Mouse (Mus musculus): ENCODE results near the gene Cd8b1. TPM values are rescaled to one million over a fixed set of nuclear protein-coding genes. Genes with fewer than 3 reads are reported as not detected.
"Not testable (repeated sequence)": the region's sequence is repeated elsewhere in the genome, so short reads cannot be mapped to it uniquely, and the experiment has no call there.

Gene Cd8b1
- total RNA-seq, 2 experiments from 2014 or later: not detected

- DNase-seq: no peak
- TF ChIP-seq CTCF (IDR thresholded peaks at IDR 0.05): no peak
- H3K27ac ChIP-seq: no peak overlapping the region
Measured at GRCm38 (mm10) chr6:71330486-71330885, 7.9 kb downstream of the Cd8b1 start.

GRCm38 (mm10) chr6:71331491-71331890 lies 8.9 kb downstream of the Cd8b1 start:
- intact Hi-C loops (cut with DNase I); H3K27ac ChIP-seq; H3K4me3 ChIP-seq; DNase-seq: not testable (repeated sequence)

More at GRCm38 (mm10) chr6:71330486-71330885, 7.9 kb downstream of the Cd8b1 start:
- intact Hi-C loops (cut with DNase I): no loop called here
- no peak overlapping the region for H3K4me3 ChIP-seq

GRCm38 (mm10) chr6:71332236-71332965 lies 9.8 kb downstream of the Cd8b1 start:
- no peak overlapping the region for H3K27ac ChIP-seq
- H3K4me3 ChIP-seq: no peak overlapping the region
- TF ChIP-seq CTCF (IDR thresholded peaks at IDR 0.05): no peak
- no peak for DNase-seq
- intact Hi-C loops (cut with DNase I): no loop called here

- Histone ChIP-seq H3K4me3 (no peak overlapping the region), H3K27ac (no peak overlapping the region)
- no peak for DNase-seq
- TF ChIP-seq CTCF (IDR thresholded peaks at IDR 0.05): no peak
- intact Hi-C loops (cut with DNase I): no loop called here
Measured at GRCm38 (mm10) chr6:71333031-71333430, 10.4 kb downstream of the Cd8b1 start.

GRCm38 (mm10) chr6:71333578-71334273 lies 11.1 kb downstream of the Cd8b1 start:
- intact Hi-C loops (cut with DNase I): no loop called here
- no peak for DNase-seq
- Histone ChIP-seq H3K27ac (no peak overlapping the region), H3K4me3 (no peak overlapping the region)
- TF ChIP-seq CTCF (IDR thresholded peaks at IDR 0.05): no peak

- no peak for TF ChIP-seq CTCF (IDR thresholded peaks at IDR 0.05)
- no peak for DNase-seq
Measured at GRCm38 (mm10) chr6:71337666-71338065, 15.1 kb downstream of the Cd8b1 start.

GRCm38 (mm10) chr6:71338941-71339340 lies 16.4 kb downstream of the Cd8b1 start:
- no peak for DNase-seq
- H3K27ac ChIP-seq: no peak overlapping the region
- intact Hi-C loops (cut with DNase I): no loop called here
- TF ChIP-seq CTCF (IDR thresholded peaks at IDR 0.05): no peak
- H3K4me3 ChIP-seq: no peak overlapping the region

More at GRCm38 (mm10) chr6:71337666-71338065, 15.1 kb downstream of the Cd8b1 start:
- intact Hi-C loops (cut with DNase I): no loop called here
- no peak overlapping the region for H3K27ac ChIP-seq
- no peak overlapping the region for H3K4me3 ChIP-seq

GRCm38 (mm10) chr6:71339351-71339750 lies 16.8 kb downstream of the Cd8b1 start:
- intact Hi-C loops (cut with DNase I): no loop called here
- no peak for DNase-seq
- TF ChIP-seq CTCF (IDR thresholded peaks at IDR 0.05): no peak
- Histone ChIP-seq H3K4me3 (no peak overlapping the region), H3K27ac (no peak overlapping the region)

GRCm38 (mm10) chr6:71341179-71341578 lies 18.6 kb downstream of the Cd8b1 start:
- no peak overlapping the region for H3K27ac ChIP-seq
- H3K4me3 ChIP-seq: no peak overlapping the region
- intact Hi-C loops (cut with DNase I): no loop called here
- no peak for TF ChIP-seq CTCF (IDR thresholded peaks at IDR 0.05)
- no peak for DNase-seq

GRCm38 (mm10) chr6:71348006-71348405 lies 25.4 kb downstream of the Cd8b1 start:
- peak; percentile 4; the same call in 1 of the 2 replicates for TF ChIP-seq CTCF (IDR thresholded peaks at IDR 0.05)
- intact Hi-C loops (cut with DNase I): no loop called here
- Histone ChIP-seq H3K4me3 (no peak overlapping the region), H3K27ac (no peak overlapping the region)
- no peak for DNase-seq

GRCm38 (mm10) chr6:71351201-71351600 lies 28.6 kb downstream of the Cd8b1 start:
- Histone ChIP-seq H3K27ac (no peak overlapping the region), H3K4me3 (no peak overlapping the region)
- TF ChIP-seq CTCF (IDR thresholded peaks at IDR 0.05): no peak; the same call in 1 of the 2 replicates
- intact Hi-C loops (cut with DNase I): no loop called here
- DNase-seq: no peak

- no peak overlapping the region for H3K27ac ChIP-seq
- no peak for DNase-seq
- TF ChIP-seq CTCF (IDR thresholded peaks at IDR 0.05): no peak
- H3K4me3 ChIP-seq: no peak overlapping the region
- intact Hi-C loops (cut with DNase I): no loop called here
Measured at GRCm38 (mm10) chr6:71352201-71352600, 29.6 kb downstream of the Cd8b1 start.

GRCm38 (mm10) chr6:71352866-71353427 lies 30.4 kb downstream of the Cd8b1 start:
- intact Hi-C loops (cut with DNase I): no loop called here
- TF ChIP-seq CTCF (IDR thresholded peaks at IDR 0.05): no peak
- Histone ChIP-seq H3K27ac (no peak overlapping the region), H3K4me3 (no peak overlapping the region)
- no peak for DNase-seq
